Mouse (Mus musculus) gastrocnemius, postnatal 25 days (tissue): ENCODE measurements around the gene Efl1. TPM values are rescaled to one million over a fixed set of nuclear protein-coding genes. Genes with fewer than 3 reads are reported as not detected.
"Not testable (repeated sequence)": the region's sequence is repeated elsewhere in the genome, so short reads cannot be mapped to it uniquely, and the experiment has no call there.

Source experiments
- DNase-seq: peaks from one replicate; pipeline ENCODE4 v3.0.0; 2022
- total RNA-seq, 2 experiments: library from RNA; stranded (reverse); gene quantifications; 1 replicate in 1 of 2; 2 replicates in 1 of 2; pipeline ENCODE4 v1.2.3; 2021

Efl1 gene
- total RNA-seq, 2 experiments from 2014 or later, result 6.7 to 7.4 TPM

DNA sequence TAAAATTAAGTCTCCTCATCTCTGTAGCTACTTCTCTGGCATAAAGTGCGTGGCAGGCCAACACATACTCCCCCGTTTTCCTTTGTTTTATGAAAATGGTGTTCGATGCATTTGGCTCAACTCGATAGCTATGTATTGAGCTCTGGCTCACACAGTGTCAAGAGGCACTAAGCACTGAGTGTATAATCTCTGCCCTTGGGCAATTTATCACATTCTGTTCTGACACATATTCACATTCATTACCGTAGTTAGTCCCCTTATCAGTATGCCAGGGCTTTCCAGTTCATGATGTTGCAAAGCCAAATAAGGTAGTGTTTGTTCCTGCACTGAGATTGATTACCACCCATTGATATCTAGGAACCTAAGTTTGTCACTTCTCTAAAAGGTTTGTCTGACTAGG lies 71.3 kb downstream of the Efl1 start:
- DNase-seq, result no peak

DNA sequence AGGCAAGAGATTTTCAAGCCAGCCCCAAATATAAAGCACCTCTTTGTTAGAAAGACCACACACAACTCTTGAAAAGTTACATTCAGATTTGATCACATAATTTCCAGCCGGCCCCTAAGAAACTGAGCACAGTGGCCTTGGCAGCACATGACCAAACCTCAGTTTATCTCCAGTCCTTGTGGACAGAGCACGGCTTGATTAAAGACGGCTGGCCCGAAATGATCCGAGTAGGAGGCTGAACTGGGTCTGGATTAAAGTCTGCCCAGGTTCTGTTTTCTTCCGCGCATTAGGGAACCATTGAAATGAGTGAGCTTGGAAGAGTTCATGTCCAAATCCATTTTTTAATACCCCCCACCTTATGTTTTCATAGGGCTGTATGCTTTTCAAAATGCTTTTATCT lies 72.1 kb downstream of the Efl1 start:
- no peak for DNase-seq

DNA sequence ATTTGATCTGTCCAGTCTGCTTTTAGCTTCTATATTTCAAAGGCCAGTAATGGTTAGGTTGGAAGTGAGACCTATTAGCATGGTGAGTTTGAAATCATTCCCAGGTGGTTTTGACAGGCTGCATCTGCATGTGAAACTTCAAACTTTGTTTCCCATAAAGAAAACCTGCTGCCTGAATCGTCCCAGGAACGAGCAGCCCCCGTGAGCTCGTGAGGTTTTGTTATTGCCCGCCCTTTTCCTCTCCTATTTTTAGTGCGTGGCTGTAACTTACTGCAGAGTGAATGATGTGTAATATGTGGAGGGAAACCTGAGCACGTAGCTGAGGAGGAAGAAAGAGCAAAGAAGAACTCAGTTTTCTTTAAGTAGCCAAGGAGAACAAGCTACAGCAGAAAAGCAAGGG lies 72.5 kb downstream of the Efl1 start:
- no peak for DNase-seq

- no peak for DNase-seq
These were observed 74.2 kb downstream of the Efl1 start for GRCm38 (mm10) chr7:82722486-82723123.

GRCm38 (mm10) chr7:82723151-82723871 lies 74.9 kb downstream of the Efl1 start:
- no peak for DNase-seq

GRCm38 (mm10) chr7:82724491-82724890 lies 76.1 kb downstream of the Efl1 start:
- no peak for DNase-seq

- no peak for DNase-seq
These were observed 76.7 kb downstream of the Efl1 start for GRCm38 (mm10) chr7:82725006-82725636.

DNA sequence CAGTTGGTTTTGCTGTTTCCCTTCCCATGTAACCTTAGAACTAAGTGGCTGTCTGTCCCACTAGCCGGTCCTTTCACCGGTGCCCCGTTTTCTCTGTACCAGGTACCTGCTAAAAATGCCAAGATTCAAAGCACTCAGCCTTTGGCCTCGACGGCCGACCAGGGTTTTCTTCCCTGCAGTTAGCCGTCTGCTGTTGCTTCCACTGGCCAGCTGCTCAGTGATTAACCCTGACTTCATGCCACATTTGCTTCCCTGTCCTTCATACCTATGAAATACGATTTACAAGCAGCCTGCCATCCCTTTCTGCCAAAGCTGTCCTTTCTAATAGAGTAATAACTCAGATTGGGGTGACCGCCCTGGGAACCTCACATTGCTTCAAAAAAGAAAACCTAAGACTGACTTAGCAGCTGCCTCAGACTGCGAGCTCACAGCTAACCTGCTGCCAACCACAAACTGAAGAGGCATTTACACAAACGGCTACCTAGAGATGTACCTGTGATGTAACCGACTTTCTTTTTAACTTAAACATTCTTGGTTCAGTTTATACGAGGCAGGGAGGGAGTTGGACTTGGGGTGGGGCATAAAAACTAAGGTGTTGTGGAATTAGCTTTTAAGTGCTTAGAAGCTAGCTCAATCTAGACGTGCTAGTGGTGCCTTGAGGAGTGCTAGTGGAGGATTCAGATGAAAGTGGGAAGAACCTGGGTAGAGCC lies 77.5 kb downstream of the Efl1 start:
- DNase-seq, result no peak

DNA sequence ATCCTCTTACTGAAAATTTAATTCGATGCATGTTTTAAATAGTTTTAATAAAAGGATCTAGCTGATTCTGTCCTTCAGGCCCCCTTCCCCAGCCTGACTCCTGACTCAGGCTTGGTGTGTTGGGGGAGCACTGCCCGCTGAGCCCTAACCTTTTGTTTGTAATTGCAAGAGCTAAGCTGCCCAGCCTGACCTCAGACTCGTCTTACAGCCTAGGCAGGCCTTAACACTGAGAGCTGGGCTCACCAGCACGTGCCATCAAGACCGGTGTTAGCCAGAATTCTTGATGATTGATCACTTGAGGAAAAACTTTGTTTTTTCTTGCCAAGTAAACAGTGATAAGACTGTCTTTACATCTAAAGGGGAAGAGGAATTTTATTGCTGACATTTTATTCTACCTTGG lies 78.7 kb downstream of the Efl1 start:
- no peak for DNase-seq

DNA sequence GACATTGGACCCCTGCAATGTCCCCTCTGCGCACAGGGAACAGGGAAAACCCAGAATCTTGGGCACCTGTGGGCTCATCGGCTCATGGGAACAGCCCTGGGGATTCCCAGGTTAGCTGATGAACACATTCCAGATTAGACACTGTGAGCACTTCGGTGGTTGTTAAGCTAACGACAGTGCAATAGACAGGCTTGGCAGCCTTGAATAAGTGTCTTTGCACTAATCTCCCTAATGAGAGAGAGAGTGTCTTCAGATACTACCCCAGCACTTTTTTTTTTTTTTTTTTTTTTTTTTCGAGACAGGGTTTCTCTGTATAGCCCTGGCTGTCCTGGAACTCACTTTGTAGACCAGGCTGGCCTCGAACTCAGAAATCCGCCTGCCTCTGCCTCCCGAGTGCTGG lies 80.6 kb downstream of the Efl1 start:
- not testable (repeated sequence) for DNase-seq

- no peak for DNase-seq
These were observed 84.7 kb downstream of the Efl1 start for GRCm38 (mm10) chr7:82733118-82733517.

- no peak for DNase-seq
These were observed 85.6 kb downstream of the Efl1 start for GRCm38 (mm10) chr7:82733995-82734394.

- DNase-seq, result no peak
These were observed 86.6 kb downstream of the Efl1 start for GRCm38 (mm10) chr7:82734748-82735600.

GRCm38 (mm10) chr7:82743116-82743765 lies 94.8 kb downstream of the Efl1 start:
- peak; percentile 15 for DNase-seq

DNA sequence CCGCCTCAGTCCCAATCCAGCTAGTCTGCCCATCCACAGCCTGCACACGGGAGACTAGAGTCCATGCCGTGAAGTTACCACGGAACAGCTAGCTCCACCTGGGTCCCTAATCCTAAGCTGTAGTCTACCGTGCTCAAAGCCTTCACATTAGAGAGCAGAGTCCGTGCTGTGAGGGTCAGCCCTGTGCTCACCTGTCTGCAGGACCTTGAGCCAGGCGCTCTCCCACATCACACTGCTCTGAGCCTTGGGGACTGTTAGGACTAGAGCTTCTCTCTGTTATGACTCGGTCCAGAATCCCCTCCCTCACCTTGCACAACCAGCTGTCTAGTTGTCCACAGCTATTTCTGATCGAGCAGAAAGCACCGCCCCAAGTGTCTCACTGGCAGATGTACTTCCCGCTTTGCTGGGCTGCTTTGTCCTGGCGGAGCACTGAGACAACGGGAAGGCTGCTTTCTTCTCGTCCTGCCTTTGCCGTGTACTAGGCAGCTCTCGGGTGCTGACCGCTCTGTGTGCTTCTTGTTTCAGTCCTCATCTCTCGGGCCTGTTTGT lies 95.8 kb downstream of the Efl1 start:
- DNase-seq, result no peak

DNA sequence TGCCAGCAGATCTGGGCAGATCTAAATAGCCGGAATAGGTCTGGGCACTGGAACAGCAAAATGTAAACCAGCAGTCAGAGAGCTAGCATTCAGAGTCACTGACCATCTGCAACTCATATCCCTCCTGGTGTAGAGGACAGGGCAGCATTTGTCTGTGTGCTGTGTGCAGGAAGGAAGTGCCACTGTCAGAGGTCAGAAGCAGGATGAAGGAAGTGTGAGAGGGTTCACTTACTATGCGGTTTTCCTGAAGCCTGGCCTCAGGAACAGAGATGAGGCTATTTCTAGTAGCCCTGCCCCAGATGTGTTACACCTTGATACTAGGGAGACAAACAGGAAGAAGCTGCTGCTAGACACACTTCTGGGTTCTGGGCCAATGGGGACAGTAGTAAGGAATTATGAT lies 100.4 kb downstream of the Efl1 start:
- DNase-seq, result no peak

DNA sequence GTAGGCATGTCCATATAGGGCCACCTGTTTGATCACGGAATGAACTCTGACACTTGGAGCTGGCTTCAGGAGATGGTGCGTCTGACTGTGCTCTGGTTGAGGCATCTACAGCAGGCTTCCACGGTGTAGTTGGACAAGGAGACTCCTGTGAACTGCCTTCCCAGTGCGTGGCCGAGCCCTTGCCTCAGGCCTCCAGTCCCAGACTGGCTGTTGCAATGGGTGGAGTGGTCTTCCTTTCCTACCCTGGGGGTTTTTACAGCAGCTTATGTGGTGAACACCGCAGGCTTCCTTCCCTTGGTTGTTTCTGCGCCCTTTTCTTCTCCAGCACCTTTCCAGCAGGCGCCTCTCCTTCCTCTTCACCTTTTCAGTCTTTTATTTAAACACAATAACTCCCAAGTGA lies 100.8 kb downstream of the Efl1 start:
- DNase-seq, result no peak

DNA sequence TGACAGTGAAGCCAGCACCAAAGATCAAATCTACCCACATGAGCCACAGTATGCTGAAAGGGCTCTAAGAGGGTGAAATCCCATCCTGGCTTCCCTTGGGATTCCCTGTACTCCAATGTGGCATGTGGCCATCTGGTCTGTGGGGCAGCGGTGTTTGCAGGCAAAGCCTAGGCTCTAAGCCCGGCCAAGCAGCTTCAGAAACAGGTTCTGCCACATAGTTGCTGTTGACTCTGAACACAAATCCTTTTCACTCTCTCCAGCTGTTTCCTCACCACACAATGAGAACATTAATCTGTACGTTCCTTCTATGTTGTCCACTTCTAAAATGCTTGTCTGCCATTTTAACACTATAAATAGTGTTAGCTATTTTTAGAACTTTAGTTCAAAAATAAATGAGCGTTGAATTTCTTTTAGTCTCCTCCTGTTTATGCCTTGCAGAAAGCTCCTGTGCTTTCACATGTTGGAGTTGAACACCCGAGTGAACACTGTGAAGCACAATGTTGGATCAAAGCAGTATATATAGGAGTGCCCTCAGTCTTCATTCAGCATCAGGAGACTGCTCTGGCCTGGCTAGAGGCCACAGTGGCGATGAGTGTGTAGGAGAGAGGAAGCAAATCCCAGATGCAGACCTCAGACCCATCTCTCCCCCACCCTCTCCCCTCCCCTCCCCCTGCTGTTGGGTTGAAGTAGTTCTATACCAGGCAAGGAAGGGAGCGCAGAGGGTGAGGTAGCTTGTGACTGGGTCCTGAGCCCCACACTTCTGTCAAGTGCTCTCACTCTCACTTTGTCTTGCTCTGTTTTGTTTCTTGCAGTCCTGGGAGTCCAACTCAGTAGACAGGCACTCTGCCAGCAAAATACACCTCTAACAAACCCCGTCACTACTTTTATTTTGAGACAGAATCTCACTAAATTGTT lies 104.0 kb downstream of the Efl1 start:
- DNase-seq, result peak; percentile 24

DNA sequence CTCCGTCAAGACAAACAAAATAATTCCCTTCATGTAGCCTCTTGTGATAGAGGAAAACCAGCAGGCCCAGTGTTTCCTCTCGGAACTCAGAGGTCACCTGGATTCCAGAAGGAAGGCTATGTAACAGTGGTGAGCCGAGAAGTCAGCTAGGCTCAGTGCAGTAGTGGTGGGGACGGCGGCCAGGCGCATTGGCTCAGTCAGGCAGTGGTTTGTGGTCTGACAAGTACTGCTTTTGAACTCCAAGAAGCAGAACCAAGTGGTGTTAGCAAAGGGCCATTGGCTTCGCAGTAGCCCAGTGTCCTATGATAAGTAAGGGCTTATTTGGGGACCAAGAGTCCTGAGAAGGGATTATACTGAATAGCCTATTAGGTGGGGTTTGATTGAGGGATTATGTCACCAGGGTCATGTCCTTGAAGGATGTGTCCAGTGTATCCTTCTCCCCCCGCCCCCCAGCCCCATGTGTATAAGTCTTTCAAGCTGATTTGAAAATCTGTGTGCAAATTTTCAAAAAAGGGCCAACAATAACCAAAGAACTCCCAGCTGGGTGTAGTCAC lies 107.3 kb downstream of the Efl1 start:
- DNase-seq, result no peak

GRCm38 (mm10) chr7:82758521-82758920 lies 110.1 kb downstream of the Efl1 start:
- no peak for DNase-seq
